Mouse (Mus musculus): ENCODE data around the gene Mrpl2.

Gene Mrpl2

GRCm38 (mm10) chr17:46667712-46668111, 21.7 kb downstream of the Mrpl2 start:
- DNase-seq (ENCODE audit: low read depth) = no peak

- no peak for DNase-seq (ENCODE audit: low read depth)
These were observed 23.9 kb downstream of the Mrpl2 start for GRCm38 (mm10) chr17:46669911-46670310.

GRCm38 (mm10) chr17:46673850-46674529, 28.0 kb downstream of the Mrpl2 start, which contains the start of gene Rrp36:
Gene Rrp36, minus strand, starts transcription at chr17:46674352.
- DNase-seq (ENCODE audit: low read depth) = peak; percentile 90

DNA sequence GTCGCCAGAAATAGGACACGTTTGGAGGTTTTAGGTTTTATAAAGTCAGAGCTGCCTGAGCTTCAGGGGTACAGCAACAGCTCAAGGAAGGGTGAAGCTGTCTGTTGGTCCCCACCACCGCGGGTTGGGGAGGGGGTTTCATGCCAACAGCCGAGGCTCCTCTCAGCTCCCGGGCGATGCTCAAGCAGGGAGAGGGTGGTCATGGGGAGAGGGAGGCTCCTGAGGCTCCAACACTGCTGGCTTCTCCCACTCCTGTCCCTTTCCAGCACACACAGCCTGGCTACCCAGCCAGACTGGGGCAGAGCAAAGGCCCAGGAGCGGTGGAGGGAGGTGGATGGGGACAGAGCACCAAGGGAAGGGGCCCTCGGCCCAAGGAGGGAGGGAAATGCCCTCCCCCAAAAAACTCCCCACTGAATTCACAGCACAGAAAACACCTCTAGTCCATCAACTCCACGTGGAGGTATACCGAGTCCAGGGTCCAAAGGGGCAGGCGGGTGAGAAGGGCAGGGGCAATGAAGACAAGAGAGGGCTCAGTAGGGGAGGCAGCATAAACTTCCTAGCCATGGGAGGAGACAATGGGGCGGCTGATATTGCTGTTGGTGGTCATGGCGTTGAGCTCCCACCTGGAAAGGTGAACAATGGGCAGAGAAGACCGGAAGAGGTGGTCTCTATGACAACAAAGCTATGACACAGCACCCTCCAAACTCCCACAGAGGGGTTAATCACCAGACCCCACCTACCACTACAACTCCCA, 28.7 kb downstream of the Mrpl2 start:
- no peak for DNase-seq (ENCODE audit: low read depth)

DNA sequence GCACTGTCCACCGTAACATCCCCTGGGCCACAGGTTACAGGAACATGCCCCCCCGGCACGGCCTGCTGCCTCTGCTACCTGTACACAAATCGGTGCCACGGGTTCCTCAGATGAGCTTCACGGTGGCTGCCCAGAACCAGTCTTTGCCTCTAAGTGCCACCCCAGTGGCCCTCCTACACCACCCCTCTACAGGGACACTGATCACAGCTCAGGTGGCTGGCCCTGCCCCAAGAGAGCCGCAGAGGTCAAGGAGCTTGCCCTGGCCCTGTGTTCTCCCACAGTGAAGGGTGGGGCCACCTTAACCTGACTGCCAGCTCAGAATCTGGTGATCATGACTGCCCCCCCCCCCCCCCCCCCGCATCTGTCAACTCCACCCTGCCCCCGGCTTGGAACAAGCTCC, 32.4 kb downstream of the Mrpl2 start, which contains the start of gene Mea1:
TSS of gene Mea1 (plus strand) at position 378 of the 400 bp plus-strand sequence.
- no peak for DNase-seq (ENCODE audit: low read depth)

DNA sequence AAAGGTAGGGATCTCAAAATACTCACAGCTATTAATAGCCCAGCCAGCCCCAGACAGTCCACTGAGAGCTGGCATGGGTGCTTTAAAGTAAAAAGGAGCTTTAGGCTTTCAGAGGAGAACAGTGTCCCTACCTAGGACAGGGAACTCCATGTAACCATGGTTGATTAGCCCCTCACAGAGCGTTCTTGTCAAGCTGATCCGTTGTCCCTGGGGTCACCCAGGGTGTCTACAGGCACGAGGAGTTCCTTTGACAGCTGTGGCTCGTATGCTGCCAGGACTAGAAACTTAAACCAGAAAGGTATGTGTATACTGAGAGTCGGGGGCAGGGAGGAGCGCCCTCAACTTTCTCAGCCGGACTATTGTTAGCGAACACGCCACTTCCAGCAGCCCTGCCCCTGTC, 32.9 kb downstream of the Mrpl2 start:
- DNase-seq (ENCODE audit: low read depth) = no peak

DNA sequence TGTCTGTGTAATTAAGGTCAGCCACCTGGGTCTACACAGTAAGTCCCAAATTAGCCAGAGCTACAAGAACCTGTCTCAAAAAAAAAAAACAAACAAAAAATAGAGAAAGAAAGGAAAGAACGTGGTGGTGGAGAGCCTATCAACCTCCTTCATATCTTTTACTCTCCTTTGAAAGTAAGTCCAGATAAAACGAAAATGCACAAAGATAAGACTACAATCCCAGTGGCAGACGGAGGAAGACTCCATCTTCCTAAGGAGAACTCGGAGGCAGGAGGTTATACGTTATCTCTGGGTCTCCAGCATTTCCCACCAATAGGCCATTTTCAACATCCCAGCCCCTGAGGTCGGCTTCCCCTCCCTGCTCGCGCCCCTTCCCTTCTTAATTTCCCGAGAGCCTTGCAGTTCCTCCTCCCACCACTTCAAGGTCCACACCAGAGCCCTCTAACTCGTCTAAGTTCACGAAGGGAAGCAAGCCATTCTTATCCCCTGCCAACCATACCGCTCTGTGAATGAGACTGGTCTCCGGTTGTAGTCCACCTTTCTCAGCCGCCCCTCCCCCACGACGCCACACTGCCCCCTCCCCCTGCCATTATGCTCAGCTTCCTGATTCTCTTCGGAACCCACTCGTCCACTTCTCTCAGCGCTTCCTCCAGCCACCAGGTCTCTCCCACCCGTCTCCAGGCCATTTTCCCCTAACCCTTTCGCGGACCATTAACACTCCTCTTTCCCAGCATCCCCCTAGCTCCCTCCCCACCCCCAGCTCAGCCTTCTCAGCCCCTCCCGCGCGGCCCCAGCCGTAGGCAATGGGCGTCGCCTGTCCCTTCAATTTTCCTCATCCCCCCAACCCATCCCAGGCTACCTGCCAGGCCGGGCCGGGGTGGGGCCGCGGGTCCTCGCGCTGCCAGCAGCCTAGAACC, 34.1 kb downstream of the Mrpl2 start:
- DNase-seq (ENCODE audit: low read depth) = peak; percentile 34

DNA sequence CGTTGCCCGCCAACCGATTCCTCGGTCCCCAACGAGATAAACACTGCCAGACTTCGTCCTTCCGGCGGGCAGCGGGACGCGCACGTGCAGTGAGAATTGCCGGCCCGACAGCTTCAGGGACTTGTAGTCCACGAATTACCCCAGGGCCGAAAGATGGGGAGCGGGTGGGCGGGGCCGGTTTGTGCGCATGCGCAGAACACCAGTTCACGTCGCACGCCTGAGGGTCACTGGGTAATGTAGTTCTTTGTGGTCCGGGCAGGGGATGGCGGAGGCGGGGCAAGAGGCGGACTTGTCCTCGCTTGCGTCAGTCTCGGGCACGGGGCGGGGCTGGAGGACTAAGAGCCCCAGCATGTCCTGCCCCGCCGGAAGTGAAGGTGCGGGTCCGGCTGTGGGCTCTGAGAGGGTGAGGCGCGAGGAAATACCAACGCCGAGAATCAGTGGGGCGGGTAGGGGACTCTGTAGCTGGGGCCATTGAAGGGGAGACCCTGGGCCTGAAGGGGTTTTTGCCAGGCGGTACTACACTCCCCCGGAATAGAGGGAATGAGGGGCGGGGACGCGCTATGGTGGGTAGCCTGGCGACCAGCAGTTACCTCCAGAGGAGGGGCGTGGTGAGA, 34.8 kb downstream of the Mrpl2 start, which contains the start of gene Klhdc3:
TSS of gene Klhdc3 (minus strand) at position 155 of the 614 bp plus-strand sequence.
- peak; percentile 98 for DNase-seq (ENCODE audit: low read depth)

- no peak for DNase-seq (ENCODE audit: low read depth)
These were observed 35.6 kb downstream of the Mrpl2 start for GRCm38 (mm10) chr17:46681466-46682118.

GRCm38 (mm10) chr17:46682654-46683389, 36.8 kb downstream of the Mrpl2 start:
- no peak for DNase-seq (ENCODE audit: low read depth)

GRCm38 (mm10) chr17:46685913-46686312, 39.9 kb downstream of the Mrpl2 start:
- no peak for DNase-seq (ENCODE audit: low read depth)

GRCm38 (mm10) chr17:46690665-46691064, 44.6 kb downstream of the Mrpl2 start:
- no peak for DNase-seq (ENCODE audit: low read depth)

- no peak for DNase-seq (ENCODE audit: low read depth)
These were observed 45.4 kb downstream of the Mrpl2 start for GRCm38 (mm10) chr17:46691390-46691789.

GRCm38 (mm10) chr17:46694517-46695063, 48.6 kb downstream of the Mrpl2 start:
- DNase-seq (ENCODE audit: low read depth) = no peak

GRCm38 (mm10) chr17:46698515-46698914, 52.5 kb downstream of the Mrpl2 start:
- DNase-seq (ENCODE audit: low read depth) = no peak

GRCm38 (mm10) chr17:46699245-46699644, 53.2 kb downstream of the Mrpl2 start:
- no peak for DNase-seq (ENCODE audit: low read depth)
